ENCODE assay signal across 16 mouse cellular contexts in genomic region chr8:84474456-84474855, GRCm38 (mm10).
DNase-seq lines count a peak whose midpoint lies in the region; ATAC-seq and TF ChIP-seq lines count a peak whose summit lies in the region.
"Had no signal": no experiment of that assay in that cellular context is flagged by ENCODE, and none has a peak within 500 bp of the region (broad histone marks: within the 10 kb centered on the region; RNA-seq: fewer than 3 reads in every experiment).

No protein-coding gene starts in this region.

- no peaks in the 10 kb centered on the region for H3K36me3 ChIP-seq in hindbrain, postnatal 0 days (ENCODE audit: insufficient read depth, low read length)
- H3K36me3 ChIP-seq in hindbrain, embryonic 10.5 days, result no peaks in the 10 kb centered on the region
- H3K36me3 ChIP-seq: heart, embryonic 13.5 days; hindbrain, embryonic 15.5 days; limb, embryonic 15.5 days had no signal

- peak; percentile 26; the same call in 1 of the 2 replicates for TF ChIP-seq CTCF in hindbrain, postnatal 0 days (IDR thresholded peaks at IDR 0.05; ENCODE audit: low read depth)

- DNase-seq in hindbrain, postnatal 0 days (ENCODE audit: low spot score), result no peak
- DNase-seq in hindbrain, embryonic 10.5 days (ENCODE audit: low spot score), result no peak
- DNase-seq in retina, embryonic 14.5 days (ENCODE audit: low spot score), result peak; percentile 32
- no peak for DNase-seq in retina, postnatal 1 day
- DNase-seq in R1 (ENCODE audit: low read depth, low spot score) (peak; percentile 53), MN1 (ENCODE audit: low spot score) (no peak)
- DNase-seq in thymus, postnatal 14 days, result peak; percentile 18
- DNase-seq in cerebellum, adult 18-20 months, result no peak
- DNase-seq: adrenal gland, adult 2 months; layer of hippocampus, postnatal 36 days; spleen, adult 18-20 months had no signal

- no peaks in the 10 kb centered on the region for H3K27me3 ChIP-seq in hindbrain, postnatal 0 days (ENCODE audit: insufficient read depth, low read length)
- no peaks in the 10 kb centered on the region for H3K27me3 ChIP-seq in hindbrain, embryonic 10.5 days (ENCODE audit: insufficient read depth, poor library complexity, severe bottlenecking)
- H3K27me3 ChIP-seq: hindbrain, embryonic 15.5 days; limb, embryonic 15.5 days had no signal

- no peaks in the 10 kb centered on the region for H3K9me3 ChIP-seq in hindbrain, postnatal 0 days (ENCODE audit: low read length)
- no peaks in the 10 kb centered on the region for H3K9me3 ChIP-seq in hindbrain, embryonic 10.5 days
- H3K9me3 ChIP-seq: heart, embryonic 13.5 days; hindbrain, embryonic 15.5 days; limb, embryonic 15.5 days; megakaryocyte, embryonic 14.5 days had no signal

- H3K4me3 ChIP-seq in hindbrain, postnatal 0 days (ENCODE audit: low read length), result no peak overlapping the region
- H3K4me3 ChIP-seq in hindbrain, embryonic 10.5 days, result no peak overlapping the region
- H3K4me3 ChIP-seq: heart, embryonic 13.5 days; hindbrain, embryonic 15.5 days; limb, embryonic 15.5 days; megakaryocyte, embryonic 14.5 days had no signal

- WGBS in hindbrain, postnatal 0 days, result 96% methylated on average over 1 of the region's 1 CpGs
- 94% methylated on average over 1 of the region's 1 CpGs for WGBS in hindbrain, embryonic 10.5 days

- peaks cover 4% of the 10 kb centered on the region; the same call in 1 of the 2 replicates for H3K4me1 ChIP-seq in hindbrain, postnatal 0 days (ENCODE audit: insufficient read depth, low read length)
- H3K4me1 ChIP-seq in hindbrain, embryonic 10.5 days (replicated peaks), result no peaks in the 10 kb centered on the region
- H3K4me1 ChIP-seq: heart, embryonic 13.5 days; limb, embryonic 15.5 days; megakaryocyte, embryonic 14.5 days had no signal

- H3K27ac ChIP-seq in hindbrain, postnatal 0 days, result no peak overlapping the region
- H3K27ac ChIP-seq in hindbrain, embryonic 10.5 days, result no peak overlapping the region
- H3K27ac ChIP-seq: heart, embryonic 13.5 days; hindbrain, embryonic 15.5 days; kidney, postnatal 0 days; limb, embryonic 15.5 days had no signal

- no peak overlapping the region for H3K4me2 ChIP-seq in hindbrain, postnatal 0 days (ENCODE audit: low read depth, low read length)
- H3K4me2 ChIP-seq: heart, embryonic 13.5 days; hindbrain, embryonic 15.5 days; limb, embryonic 15.5 days had no signal

- no peak for ATAC-seq in hindbrain, postnatal 0 days

- no peak overlapping the region for H3K9ac ChIP-seq in hindbrain, postnatal 0 days (replicated peaks; ENCODE audit: low read length)
- H3K9ac ChIP-seq: heart, embryonic 13.5 days; hindbrain, embryonic 15.5 days; limb, embryonic 15.5 days had no signal

Comparison
In these comparisons a context has a peak if more than half of its experiments do, and no peak if none do; other contexts are left out.
1. DNase-seq: peak in retina, embryonic 14.5 days (single experiment), R1 (single experiment) and thymus, postnatal 14 days (single experiment); none in hindbrain, postnatal 0 days (single experiment), hindbrain, embryonic 10.5 days (single experiment), retina, postnatal 1 day (single experiment), cerebellum, adult 18-20 months (0 of 2) and MN1 (single experiment).